Mouse (Mus musculus) spleen, postnatal 4 days (tissue): ENCODE results near the gene Gm2026.
"Not testable (repeated sequence)": the region's sequence is repeated elsewhere in the genome, so short reads cannot be mapped to it uniquely, and the experiment has no call there.

Experiments
- DNase-seq, 2 experiments: peaks; one replicate each; pipeline ENCODE4 v3.0.0; 2022; ENCODE audit warnings: low spot score in 2 of 2

Gm2026 gene

DNA sequence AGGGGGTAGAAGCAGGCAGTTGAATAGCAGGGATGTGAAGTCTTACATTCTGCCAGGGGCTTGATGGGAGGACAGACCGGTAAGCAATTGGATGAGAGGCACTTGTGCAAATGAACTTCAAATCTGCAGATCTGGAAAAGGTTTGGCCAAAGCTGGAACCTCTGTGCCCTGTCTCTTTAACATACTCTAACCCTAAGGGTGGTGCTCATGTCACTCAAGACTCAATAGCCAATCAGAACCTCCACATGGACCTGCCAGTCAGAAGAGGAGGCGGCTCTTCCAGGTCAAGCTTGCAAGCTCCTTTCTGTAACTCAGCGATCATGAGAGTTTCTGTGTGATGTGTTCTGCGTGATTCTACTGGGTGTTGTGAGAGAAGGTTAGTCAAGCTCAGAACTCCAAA, at the start of gene Gm2026:
Gene Gm2026 (plus strand): TSS at position 301 of the 400 bp plus-strand sequence.
- not testable (repeated sequence) for DNase-seq

DNA sequence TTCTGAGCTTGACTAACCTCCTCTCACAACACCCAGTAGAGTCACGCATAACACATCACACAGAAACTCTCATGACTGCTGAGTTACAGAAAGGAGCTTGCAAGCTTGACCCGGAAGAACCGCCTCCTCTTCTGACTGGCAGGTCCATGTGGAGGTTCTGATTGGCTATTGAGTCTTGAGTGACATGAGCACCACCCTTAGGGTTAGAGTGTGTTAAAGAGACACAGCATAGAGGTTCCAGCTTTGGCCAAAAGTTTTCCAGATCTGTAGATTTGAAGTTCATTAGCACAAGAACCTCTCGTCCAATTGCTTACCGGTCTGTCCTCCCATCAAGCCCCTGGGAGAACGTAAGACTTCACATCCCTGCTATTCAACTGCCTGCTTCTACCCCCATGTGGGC, 34.1 kb upstream of the Gm2026 start, which contains the start of gene Zfp966:
Gene Zfp966 (minus strand): TSS at position 101 of the 400 bp plus-strand sequence.
- DNase-seq, result not testable (repeated sequence)
